Mouse (Mus musculus): ENCODE measurements around the gene Kcne1. TPM values are rescaled to one million over a fixed set of nuclear protein-coding genes. Genes with fewer than 3 reads are reported as not detected.

The Kcne1 gene
- polyA plus RNA-seq, 1 experiment from 2014 or later: 0.14 TPM

GRCm38 (mm10) chr16:92336280-92336679 is 23.0 kb downstream of the Kcne1 start:
- TF ChIP-seq EP300 (IDR thresholded peaks at IDR 0.05): no peak
- TF ChIP-seq CTCF (IDR thresholded peaks at IDR 0.05): peak; percentile 97
- Histone ChIP-seq H3K27ac (ENCODE audit: low read length) (no peak overlapping the region), H3K9ac (replicated peaks; ENCODE audit: low read depth) (no peak overlapping the region), H3K9me3 (ENCODE audit: low read length) (no peaks in the 10 kb centered on the region), H3K36me3 (ENCODE audit: insufficient read depth, low read length) (no peaks in the 10 kb centered on the region), H3K4me3 (ENCODE audit: low read depth, low read length) (no peak overlapping the region), H3K4me1 (ENCODE audit: insufficient read depth, low read depth, low read length) (no peaks in the 10 kb centered on the region), H3K4me2 (replicated peaks; ENCODE audit: low read depth, low read length) (no peak overlapping the region), H3K27me3 (replicated peaks; ENCODE audit: insufficient read depth, low read length) (no peaks in the 10 kb centered on the region)
- peak; percentile 89 for DNase-seq (ENCODE audit: low spot score)
- ATAC-seq: peak; percentile 69
- 1% methylated on average over 9 of the region's 9 CpGs for WGBS

GRCm38 (mm10) chr16:92334600-92334999 is 24.7 kb downstream of the Kcne1 start:
- no peaks in the 10 kb centered on the region for H3K36me3 ChIP-seq (ENCODE audit: insufficient read depth, low read length)
- H3K9ac ChIP-seq (replicated peaks; ENCODE audit: low read depth): no peak overlapping the region
- no peak overlapping the region for H3K4me2 ChIP-seq (replicated peaks; ENCODE audit: low read depth, low read length)
- no peak overlapping the region for H3K27ac ChIP-seq (ENCODE audit: low read length)
- H3K27me3 ChIP-seq (replicated peaks; ENCODE audit: insufficient read depth, low read length): no peaks in the 10 kb centered on the region
- DNase-seq (ENCODE audit: low spot score) (no peak), ATAC-seq (no peak)
- 50% methylated on average over 9 of the region's 9 CpGs for WGBS
- H3K9me3 ChIP-seq (ENCODE audit: low read length): no peaks in the 10 kb centered on the region
- TF ChIP-seq CTCF (IDR thresholded peaks at IDR 0.05): peak; percentile 30
- no peak for TF ChIP-seq EP300 (IDR thresholded peaks at IDR 0.05)
- no peaks in the 10 kb centered on the region for H3K4me1 ChIP-seq (ENCODE audit: insufficient read depth, low read depth, low read length)
- H3K4me3 ChIP-seq (ENCODE audit: low read depth, low read length): no peak overlapping the region

GRCm38 (mm10) chr16:92330966-92331365 is 28.3 kb downstream of the Kcne1 start:
- no peaks in the 10 kb centered on the region for H3K36me3 ChIP-seq (ENCODE audit: insufficient read depth, low read length)
- H3K27ac ChIP-seq (ENCODE audit: low read length): no peak overlapping the region
- ATAC-seq (no peak; the same call in 1 of the 2 replicates), DNase-seq (ENCODE audit: low spot score) (no peak)
- TF ChIP-seq EP300 (IDR thresholded peaks at IDR 0.05) (no peak), CTCF (IDR thresholded peaks at IDR 0.05) (no peak)
- H3K9me3 ChIP-seq (ENCODE audit: low read length): no peaks in the 10 kb centered on the region
- H3K4me3 ChIP-seq (ENCODE audit: low read depth, low read length): no peak overlapping the region
- WGBS: 74% methylated on average over 5 of the region's 5 CpGs
- no peaks in the 10 kb centered on the region for H3K27me3 ChIP-seq (replicated peaks; ENCODE audit: insufficient read depth, low read length)
- H3K4me2 ChIP-seq (replicated peaks; ENCODE audit: low read depth, low read length): no peak overlapping the region
- no peaks in the 10 kb centered on the region for H3K4me1 ChIP-seq (ENCODE audit: insufficient read depth, low read depth, low read length)
- no peak overlapping the region for H3K9ac ChIP-seq (replicated peaks; ENCODE audit: low read depth)

GRCm38 (mm10) chr16:92327911-92328310 is 31.4 kb downstream of the Kcne1 start:
- Histone ChIP-seq H3K36me3 (ENCODE audit: insufficient read depth, low read length) (no peaks in the 10 kb centered on the region), H3K9me3 (ENCODE audit: low read length) (no peaks in the 10 kb centered on the region), H3K4me3 (ENCODE audit: low read depth, low read length) (no peak overlapping the region), H3K27ac (ENCODE audit: low read length) (no peak overlapping the region), H3K27me3 (replicated peaks; ENCODE audit: insufficient read depth, low read length) (no peaks in the 10 kb centered on the region), H3K9ac (replicated peaks; ENCODE audit: low read depth) (no peak overlapping the region), H3K4me2 (replicated peaks; ENCODE audit: low read depth, low read length) (no peak overlapping the region), H3K4me1 (ENCODE audit: insufficient read depth, low read depth, low read length) (no peaks in the 10 kb centered on the region)
- no peak for ATAC-seq
- TF ChIP-seq CTCF (IDR thresholded peaks at IDR 0.05) (no peak), EP300 (IDR thresholded peaks at IDR 0.05) (no peak)
- no peak for DNase-seq (ENCODE audit: low spot score)
- 84% methylated on average over 10 of the region's 10 CpGs for WGBS

GRCm38 (mm10) chr16:92325062-92325406 is 34.2 kb downstream of the Kcne1 start:
- H3K4me2 ChIP-seq (replicated peaks; ENCODE audit: low read depth, low read length): no peak overlapping the region
- H3K4me1 ChIP-seq (ENCODE audit: insufficient read depth, low read depth, low read length): no peaks in the 10 kb centered on the region
- no peak overlapping the region for H3K9ac ChIP-seq (replicated peaks; ENCODE audit: low read depth)
- WGBS: 86% methylated on average over 1 of the region's 1 CpGs
- ATAC-seq: no peak
- TF ChIP-seq EP300 (IDR thresholded peaks at IDR 0.05) (no peak), CTCF (IDR thresholded peaks at IDR 0.05) (no peak)
- H3K9me3 ChIP-seq (ENCODE audit: low read length): no peaks in the 10 kb centered on the region
- no peaks in the 10 kb centered on the region for H3K27me3 ChIP-seq (replicated peaks; ENCODE audit: insufficient read depth, low read length)
- no peaks in the 10 kb centered on the region for H3K36me3 ChIP-seq (ENCODE audit: insufficient read depth, low read length)
- no peak overlapping the region for H3K27ac ChIP-seq (ENCODE audit: low read length)
- DNase-seq (ENCODE audit: low spot score): no peak
- no peak overlapping the region for H3K4me3 ChIP-seq (ENCODE audit: low read depth, low read length)

- DNase-seq (ENCODE audit: low spot score): peak; percentile 49
- Histone ChIP-seq H3K4me2 (replicated peaks; ENCODE audit: low read depth, low read length) (no peak overlapping the region), H3K4me1 (ENCODE audit: insufficient read depth, low read depth, low read length) (no peaks in the 10 kb centered on the region), H3K36me3 (ENCODE audit: insufficient read depth, low read length) (no peaks in the 10 kb centered on the region), H3K9ac (replicated peaks; ENCODE audit: low read depth) (no peak overlapping the region), H3K27me3 (replicated peaks; ENCODE audit: insufficient read depth, low read length) (no peaks in the 10 kb centered on the region), H3K27ac (ENCODE audit: low read length) (no peak overlapping the region), H3K4me3 (ENCODE audit: low read depth, low read length) (no peak overlapping the region), H3K9me3 (ENCODE audit: low read length) (no peaks in the 10 kb centered on the region)
- ATAC-seq: peak; percentile 75
- TF ChIP-seq CTCF (IDR thresholded peaks at IDR 0.05) (no peak), EP300 (IDR thresholded peaks at IDR 0.05) (no peak)
- 28% methylated on average over 7 of the region's 7 CpGs for WGBS
Observed at GRCm38 (mm10) chr16:92324309-92325061, 34.8 kb downstream of the Kcne1 start.

All from lung, postnatal 0 days (tissue).